Mouse (Mus musculus) embryonic facial prominence, embryonic 15.5 days (tissue): ENCODE data around the gene Akr1b7. TPM values are rescaled to one million over a fixed set of nuclear protein-coding genes. Genes with fewer than 3 reads are reported as not detected.

Experiments
- ATAC-seq: fragments of 200-750 bp; cut with Nextera tagmentation; 2 replicates; pipeline ENCODE4 v1.8.0; 2017; ENCODE audit warnings: low read depth, moderate TSS enrichment; ENCODE audit not compliant: insufficient number of reproducible peaks, low FRiP score, low TSS enrichment
- H3K27ac ChIP-seq: fragments of 300-500 bp; sonication (generic); replicated peaks from 2 replicates; pipeline ENCODE4 v1.5.1; 2015; ENCODE audit warnings: mild to moderate bottlenecking, inconsistent platforms
- H3K27me3 ChIP-seq: fragments of 300-500 bp; sonication (generic); 2 replicates; pipeline ENCODE4 v1.6.1; 2015; ENCODE audit warnings: inconsistent platforms
- H3K36me3 ChIP-seq: fragments of 300-500 bp; sonication (generic); 2 replicates; pipeline ENCODE4 v1.6.1; 2015; ENCODE audit warnings: mild to moderate bottlenecking, inconsistent platforms
- H3K4me1 ChIP-seq: fragments of 300-500 bp; sonication (generic); 2 replicates; pipeline ENCODE4 v1.6.1; 2015; ENCODE audit warnings: inconsistent platforms
- H3K4me2 ChIP-seq: fragments of 300-500 bp; sonication (generic); replicated peaks from 2 replicates; pipeline ENCODE4 v1.6.1; 2015; ENCODE audit warnings: mild to moderate bottlenecking, inconsistent platforms
- H3K4me3 ChIP-seq: fragments of 300-500 bp; sonication (generic); replicated peaks from 2 replicates; pipeline ENCODE4 v1.5.1; 2015; ENCODE audit warnings: mild to moderate bottlenecking, inconsistent platforms
- H3K9ac ChIP-seq: fragments of 300-500 bp; sonication (generic); 2 replicates; pipeline ENCODE4 v1.6.1; 2015; ENCODE audit warnings: inconsistent platforms
- H3K9me3 ChIP-seq: fragments of 300-500 bp; sonication (generic); replicated peaks from 2 replicates; pipeline ENCODE4 v1.6.1; 2016; ENCODE audit warnings: inconsistent platforms
- WGBS: fragments of 180-500 bp; shearing (Covaris S2); methylation state at CpG from one replicate; pipeline ENCODE4 v1.1.7; 2015; 5-methylcytosine and 5-hydroxymethylcytosine counted together
- polyA plus RNA-seq: library from polyadenylated mRNA; unstranded; fragments of >200 nt; fragmentation: Nextera tagmentation; extraction: Ambion mirVana; gene quantifications from 2 replicates; pipeline ENCODE4 v1.2.1, GENCODE M21; 2015

Gene Akr1b7
- polyA plus RNA-seq, 1 experiment from 2014 or later, result not detected

- no peaks in the 10 kb centered on the region for H3K4me1 ChIP-seq
- H3K9ac ChIP-seq, result no peak overlapping the region
- H3K27me3 ChIP-seq, result no peaks in the 10 kb centered on the region
- no peak overlapping the region for H3K27ac ChIP-seq
- H3K4me3 ChIP-seq, result no peak overlapping the region
- WGBS, result 51% methylated on average over 9 of the region's 9 CpGs
- H3K36me3 ChIP-seq, result no peaks in the 10 kb centered on the region
- no peak overlapping the region for H3K4me2 ChIP-seq
- ATAC-seq, result no peak
- H3K9me3 ChIP-seq, result no peaks in the 10 kb centered on the region
Observed at GRCm38 (mm10) chr6:34441556-34442257, 29.6 kb downstream of the Akr1b7 start.

- no peak overlapping the region for H3K4me3 ChIP-seq
- no peak overlapping the region for H3K27ac ChIP-seq
- no peak for ATAC-seq
- H3K36me3 ChIP-seq, result no peaks in the 10 kb centered on the region
- no peak overlapping the region for H3K9ac ChIP-seq
- H3K9me3 ChIP-seq, result no peaks in the 10 kb centered on the region
- H3K4me1 ChIP-seq, result no peaks in the 10 kb centered on the region
- no peak overlapping the region for H3K4me2 ChIP-seq
- H3K27me3 ChIP-seq, result no peaks in the 10 kb centered on the region
- 79% methylated on average over 2 of the region's 2 CpGs for WGBS
Observed at GRCm38 (mm10) chr6:34443791-34444190, 31.7 kb downstream of the Akr1b7 start.

- 6% methylated on average over 2 of the region's 2 CpGs for WGBS
- no peaks in the 10 kb centered on the region for H3K27me3 ChIP-seq
Observed at GRCm38 (mm10) chr6:34447961-34448360, 35.8 kb downstream of the Akr1b7 start.

GRCm38 (mm10) chr6:34448696-34449095 lies 36.6 kb downstream of the Akr1b7 start:
- H3K4me1 ChIP-seq, result no peaks in the 10 kb centered on the region
- WGBS, result 53% methylated on average over 1 of the region's 1 CpGs
- H3K27me3 ChIP-seq, result no peaks in the 10 kb centered on the region
- no peak overlapping the region for H3K9ac ChIP-seq
- H3K9me3 ChIP-seq, result no peaks in the 10 kb centered on the region
- ATAC-seq, result no peak
- no peak overlapping the region for H3K4me3 ChIP-seq
- no peak overlapping the region for H3K4me2 ChIP-seq
- H3K36me3 ChIP-seq, result no peaks in the 10 kb centered on the region
- H3K27ac ChIP-seq, result no peak overlapping the region

More at GRCm38 (mm10) chr6:34447961-34448360, 35.8 kb downstream of the Akr1b7 start:
- Histone ChIP-seq H3K4me2 (no peak overlapping the region), H3K4me3 (no peak overlapping the region), H3K36me3 (no peaks in the 10 kb centered on the region), H3K9me3 (no peaks in the 10 kb centered on the region), H3K4me1 (no peaks in the 10 kb centered on the region), H3K9ac (no peak overlapping the region), H3K27ac (no peak overlapping the region)
- ATAC-seq, result no peak

- no peaks in the 10 kb centered on the region for H3K9me3 ChIP-seq
- 51% methylated on average over 7 of the region's 7 CpGs for WGBS
- no peak for ATAC-seq
- H3K4me2 ChIP-seq, result no peak overlapping the region
- H3K4me1 ChIP-seq, result no peaks in the 10 kb centered on the region
- H3K27ac ChIP-seq, result no peak overlapping the region
- no peaks in the 10 kb centered on the region for H3K27me3 ChIP-seq
- no peak overlapping the region for H3K9ac ChIP-seq
- no peaks in the 10 kb centered on the region for H3K36me3 ChIP-seq
- no peak overlapping the region for H3K4me3 ChIP-seq
Observed at GRCm38 (mm10) chr6:34452963-34453770, 41.0 kb downstream of the Akr1b7 start.

GRCm38 (mm10) chr6:34459456-34459855 lies 47.3 kb downstream of the Akr1b7 start:
- no peak for ATAC-seq
- no peak overlapping the region for H3K4me2 ChIP-seq
- H3K27me3 ChIP-seq, result no peaks in the 10 kb centered on the region
- H3K4me3 ChIP-seq, result no peak overlapping the region
- no peak overlapping the region for H3K27ac ChIP-seq
- H3K9me3 ChIP-seq, result no peaks in the 10 kb centered on the region
- no peaks in the 10 kb centered on the region for H3K36me3 ChIP-seq
- H3K4me1 ChIP-seq, result no peaks in the 10 kb centered on the region
- H3K9ac ChIP-seq, result no peak overlapping the region

GRCm38 (mm10) chr6:34460651-34461050 lies 48.5 kb downstream of the Akr1b7 start:
- Histone ChIP-seq H3K27ac (no peak overlapping the region), H3K4me3 (no peak overlapping the region), H3K4me1 (no peaks in the 10 kb centered on the region), H3K4me2 (no peak overlapping the region), H3K36me3 (no peaks in the 10 kb centered on the region), H3K9ac (no peak overlapping the region), H3K9me3 (no peaks in the 10 kb centered on the region), H3K27me3 (no peaks in the 10 kb centered on the region)
- WGBS, result 49% methylated on average over 4 of the region's 4 CpGs
- ATAC-seq, result no peak

GRCm38 (mm10) chr6:34463582-34463981 lies 51.4 kb downstream of the Akr1b7 start:
- no peak for ATAC-seq
- no peak overlapping the region for H3K4me3 ChIP-seq
- 82% methylated on average over 4 of the region's 4 CpGs for WGBS
- H3K4me1 ChIP-seq, result no peaks in the 10 kb centered on the region
- no peaks in the 10 kb centered on the region for H3K9me3 ChIP-seq
- no peaks in the 10 kb centered on the region for H3K27me3 ChIP-seq
- H3K27ac ChIP-seq, result no peak overlapping the region
- H3K4me2 ChIP-seq, result no peak overlapping the region
- no peak overlapping the region for H3K9ac ChIP-seq
- no peaks in the 10 kb centered on the region for H3K36me3 ChIP-seq

GRCm38 (mm10) chr6:34471434-34472110 lies 59.4 kb downstream of the Akr1b7 start:
- H3K27ac ChIP-seq, result no peak overlapping the region
- no peak overlapping the region for H3K4me2 ChIP-seq
- WGBS, result 65% methylated on average over 12 of the region's 12 CpGs
- no peak for ATAC-seq
- H3K9me3 ChIP-seq, result no peaks in the 10 kb centered on the region
- 0 out of 2 replicates have a peak, but pooled peaks cover 5% of the 10 kb centered on the region for H3K4me1 ChIP-seq
- no peak overlapping the region for H3K9ac ChIP-seq
- no peak overlapping the region for H3K4me3 ChIP-seq
- no peaks in the 10 kb centered on the region for H3K27me3 ChIP-seq
- no peaks in the 10 kb centered on the region for H3K36me3 ChIP-seq
